Mouse (Mus musculus): Measurements from ENCODE around the gene Morn1. TPM values are rescaled to one million over a fixed set of nuclear protein-coding genes. Genes with fewer than 3 reads are reported as not detected.

Morn1 gene
- polyA plus RNA-seq, 1 experiment, result 44.0 TPM

DNA sequence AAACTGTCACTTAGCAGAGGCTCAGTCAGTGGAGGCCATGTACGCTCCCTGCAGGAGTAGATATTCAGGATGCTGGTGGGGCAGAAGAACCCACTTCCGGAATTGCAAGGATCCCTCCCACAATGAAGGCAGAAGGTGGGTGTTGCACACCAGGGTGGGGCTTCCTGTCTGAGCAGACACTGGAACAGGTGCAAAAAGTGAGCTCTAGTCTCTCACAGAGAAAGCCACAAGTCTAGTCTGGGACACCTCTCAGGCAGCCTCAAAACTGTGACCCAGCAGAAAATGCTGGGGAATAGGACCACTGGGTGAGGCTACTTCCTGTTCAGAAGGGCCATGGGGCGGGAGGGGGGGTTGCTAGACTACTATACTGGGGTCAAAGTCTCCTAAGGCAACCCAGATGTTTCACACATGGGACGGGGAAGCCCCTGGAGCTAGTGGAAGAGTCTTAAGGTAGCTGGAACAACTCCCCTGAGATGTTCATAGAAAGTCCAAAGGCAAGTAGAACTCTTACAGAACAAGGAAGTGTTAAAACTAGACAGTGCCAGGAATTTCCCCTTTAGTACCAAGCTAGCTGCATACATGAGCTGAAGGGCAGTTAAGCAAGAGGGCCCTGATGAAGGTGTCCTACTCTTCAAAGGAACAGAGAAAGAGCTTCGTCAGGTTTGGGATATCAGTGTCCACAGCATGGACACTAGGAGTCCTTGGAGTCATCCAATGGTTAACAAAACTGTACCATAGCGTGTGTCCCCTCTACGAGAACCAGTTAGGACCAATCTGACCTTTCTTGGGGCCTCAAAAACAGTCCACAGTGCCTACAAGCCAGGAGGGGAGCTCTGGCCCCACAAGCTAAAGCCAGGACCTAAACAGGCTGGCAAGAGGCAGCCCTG is 76.3 kb downstream of the Morn1 start:
- Histone ChIP-seq H3K27me3 (ENCODE audit: control insufficient read depth, insufficient read depth, low read length) (no peaks in the 10 kb centered on the region), H3K4me1 (ENCODE audit: control insufficient read depth, insufficient read depth, low read length) (peaks cover 3% of the 10 kb centered on the region; the same call in 1 of the 2 replicates), H3K27ac (ENCODE audit: control insufficient read depth, insufficient read depth, low read depth, low read length) (no peak overlapping the region), H3K36me3 (ENCODE audit: control insufficient read depth, insufficient read depth, low read length) (no peaks in the 10 kb centered on the region), H3K4me3 (ENCODE audit: control insufficient read depth, low read depth, low read length) (no peak overlapping the region)
- TF ChIP-seq CTCF (IDR thresholded peaks at IDR 0.05; ENCODE audit: control insufficient read depth, insufficient read depth, insufficient replicate concordance, low read depth, low read length), result no peak
- no peak for TF ChIP-seq POLR2A (IDR thresholded peaks at IDR 0.05; ENCODE audit: control insufficient read depth, low read depth, low read length)

DNA sequence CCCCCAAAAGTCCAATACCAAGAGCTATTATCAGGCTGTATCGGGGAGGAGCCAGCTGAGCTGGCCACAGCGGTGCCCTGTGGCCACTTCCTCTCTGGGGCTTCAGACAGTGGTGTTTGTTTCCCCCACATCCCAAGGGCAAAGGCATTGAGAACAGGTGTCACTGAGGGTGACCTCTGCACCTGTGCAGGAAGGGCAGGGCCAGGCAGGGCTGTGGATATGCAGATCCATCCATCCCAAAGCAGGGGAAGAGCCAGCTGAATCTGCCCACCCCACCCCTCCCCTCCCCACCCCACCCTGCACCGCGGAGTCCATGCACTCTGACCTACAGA is 76.9 kb downstream of the Morn1 start:
- Histone ChIP-seq H3K4me3 (ENCODE audit: control insufficient read depth, low read depth, low read length) (no peak overlapping the region), H3K36me3 (ENCODE audit: control insufficient read depth, insufficient read depth, low read length) (no peaks in the 10 kb centered on the region), H3K4me1 (ENCODE audit: control insufficient read depth, insufficient read depth, low read length) (peaks cover 3% of the 10 kb centered on the region; the same call in 1 of the 2 replicates), H3K27ac (ENCODE audit: control insufficient read depth, insufficient read depth, low read depth, low read length) (no peak overlapping the region), H3K27me3 (ENCODE audit: control insufficient read depth, insufficient read depth, low read length) (no peaks in the 10 kb centered on the region)
- TF ChIP-seq POLR2A (IDR thresholded peaks at IDR 0.05; ENCODE audit: control insufficient read depth, low read depth, low read length), result no peak; the same call in 1 of the 2 replicates
- TF ChIP-seq CTCF (IDR thresholded peaks at IDR 0.05; ENCODE audit: control insufficient read depth, insufficient read depth, insufficient replicate concordance, low read depth, low read length), result no peak

DNA sequence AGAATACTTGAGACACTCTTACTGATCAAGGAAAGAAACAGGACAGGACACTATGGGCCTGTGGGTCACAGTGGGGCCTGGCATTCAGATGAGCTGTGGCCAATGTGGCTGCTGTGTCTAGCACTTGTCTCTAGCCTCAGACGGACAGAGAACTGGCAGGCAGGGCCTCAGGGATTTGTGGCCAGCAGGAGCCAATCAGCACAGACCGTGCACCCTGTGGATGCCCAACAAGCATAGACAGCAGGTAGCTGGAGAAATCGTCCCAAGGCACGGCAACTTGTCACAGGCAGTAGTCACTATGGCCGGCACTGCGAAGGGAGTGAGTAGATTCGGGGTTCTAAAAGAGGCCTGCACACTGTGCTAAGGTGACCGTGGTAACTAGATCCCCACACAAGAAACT is 77.3 kb downstream of the Morn1 start:
- Histone ChIP-seq H3K4me3 (ENCODE audit: control insufficient read depth, low read depth, low read length) (no peak overlapping the region), H3K27me3 (ENCODE audit: control insufficient read depth, insufficient read depth, low read length) (no peaks in the 10 kb centered on the region), H3K4me1 (ENCODE audit: control insufficient read depth, insufficient read depth, low read length) (peaks cover 3% of the 10 kb centered on the region; the same call in 1 of the 2 replicates), H3K36me3 (ENCODE audit: control insufficient read depth, insufficient read depth, low read length) (no peaks in the 10 kb centered on the region), H3K27ac (ENCODE audit: control insufficient read depth, insufficient read depth, low read depth, low read length) (no peak overlapping the region)
- TF ChIP-seq CTCF (IDR thresholded peaks at IDR 0.05; ENCODE audit: control insufficient read depth, insufficient read depth, insufficient replicate concordance, low read depth, low read length) (no peak), POLR2A (IDR thresholded peaks at IDR 0.05; ENCODE audit: control insufficient read depth, low read depth, low read length) (no peak)

DNA sequence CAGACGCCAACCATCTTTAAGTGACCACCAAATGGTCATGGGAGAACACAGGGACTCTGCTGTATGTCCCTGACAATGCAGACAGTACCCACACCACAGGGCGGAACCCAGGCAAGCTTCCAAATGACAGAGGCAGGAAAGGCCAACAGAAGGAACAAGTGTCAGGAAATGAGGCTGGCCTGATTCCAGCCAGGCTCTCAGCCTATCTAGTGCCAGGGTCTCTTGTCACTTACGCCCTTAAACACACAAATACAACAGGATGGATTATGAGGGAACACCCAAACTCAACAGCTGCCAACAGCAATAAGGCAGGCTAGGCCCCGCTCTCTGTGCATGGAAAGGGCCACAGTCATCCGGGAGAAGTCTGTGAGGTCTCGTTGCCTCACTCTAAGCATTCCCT is 78.2 kb downstream of the Morn1 start:
- Histone ChIP-seq H3K4me1 (ENCODE audit: control insufficient read depth, insufficient read depth, low read length) (peaks cover 3% of the 10 kb centered on the region; the same call in 1 of the 2 replicates), H3K27ac (ENCODE audit: control insufficient read depth, insufficient read depth, low read depth, low read length) (no peak overlapping the region; the same call in 1 of the 2 replicates), H3K27me3 (ENCODE audit: control insufficient read depth, insufficient read depth, low read length) (no peaks in the 10 kb centered on the region), H3K4me3 (ENCODE audit: control insufficient read depth, low read depth, low read length) (no peak overlapping the region), H3K36me3 (ENCODE audit: control insufficient read depth, insufficient read depth, low read length) (no peaks in the 10 kb centered on the region)
- no peak for TF ChIP-seq POLR2A (IDR thresholded peaks at IDR 0.05; ENCODE audit: control insufficient read depth, low read depth, low read length)
- TF ChIP-seq CTCF (IDR thresholded peaks at IDR 0.05; ENCODE audit: control insufficient read depth, insufficient read depth, insufficient replicate concordance, low read depth, low read length), result no peak

DNA sequence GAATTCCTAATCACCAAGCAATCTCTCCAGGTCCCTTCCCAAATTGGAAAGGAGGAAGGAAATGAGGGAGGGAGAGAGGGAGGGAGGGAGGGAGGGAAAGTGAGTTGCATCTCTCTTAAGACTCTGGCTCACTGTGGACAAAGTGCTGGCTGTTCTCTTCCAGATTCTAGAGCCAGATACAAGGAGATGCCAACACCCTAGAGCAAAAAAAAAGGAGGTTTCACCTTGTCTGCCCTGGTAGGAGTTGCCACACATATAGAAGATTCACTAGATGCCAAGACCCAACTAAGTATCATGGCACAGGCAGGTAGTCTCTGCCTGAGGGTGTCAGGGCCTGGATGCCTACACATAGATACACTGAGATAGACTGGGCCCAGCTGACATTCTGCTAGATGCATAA is 79.5 kb downstream of the Morn1 start:
- Histone ChIP-seq H3K27ac (ENCODE audit: control insufficient read depth, insufficient read depth, low read depth, low read length) (no peak overlapping the region), H3K4me1 (ENCODE audit: control insufficient read depth, insufficient read depth, low read length) (peaks cover 3% of the 10 kb centered on the region; the same call in 1 of the 2 replicates), H3K36me3 (ENCODE audit: control insufficient read depth, insufficient read depth, low read length) (no peaks in the 10 kb centered on the region), H3K4me3 (ENCODE audit: control insufficient read depth, low read depth, low read length) (no peak overlapping the region), H3K27me3 (ENCODE audit: control insufficient read depth, insufficient read depth, low read length) (no peaks in the 10 kb centered on the region)
- TF ChIP-seq POLR2A (IDR thresholded peaks at IDR 0.05; ENCODE audit: control insufficient read depth, low read depth, low read length), result no peak
- no peak for TF ChIP-seq CTCF (IDR thresholded peaks at IDR 0.05; ENCODE audit: control insufficient read depth, insufficient read depth, insufficient replicate concordance, low read depth, low read length)

DNA sequence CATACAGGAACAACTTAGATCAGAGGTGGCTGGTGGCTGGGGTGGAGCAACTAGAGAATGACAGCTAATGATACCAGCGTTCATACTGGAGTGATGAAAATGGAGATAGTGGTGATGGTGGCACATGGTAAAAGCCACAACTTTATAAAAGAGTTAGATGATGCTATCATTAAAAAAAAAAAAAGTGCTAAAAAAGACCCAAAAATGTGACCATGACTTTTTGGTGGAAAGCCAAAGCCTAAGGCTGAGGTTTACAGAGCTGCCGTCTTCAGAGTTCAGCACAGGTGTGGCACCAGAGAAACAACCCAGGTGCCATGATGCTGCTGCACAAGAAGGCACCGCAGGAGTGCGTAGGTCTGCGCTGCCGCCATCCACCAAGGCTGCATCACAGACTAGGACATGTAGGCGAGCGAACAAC is 82.5 kb downstream of the Morn1 start:
- Histone ChIP-seq H3K27me3 (ENCODE audit: control insufficient read depth, insufficient read depth, low read length) (no peaks in the 10 kb centered on the region), H3K36me3 (ENCODE audit: control insufficient read depth, insufficient read depth, low read length) (no peaks in the 10 kb centered on the region), H3K4me1 (ENCODE audit: control insufficient read depth, insufficient read depth, low read length) (peaks cover 7% of the 10 kb centered on the region), H3K4me3 (ENCODE audit: control insufficient read depth, low read depth, low read length) (no peak overlapping the region), H3K27ac (ENCODE audit: control insufficient read depth, insufficient read depth, low read depth, low read length) (no peak overlapping the region)
- no peak for TF ChIP-seq CTCF (IDR thresholded peaks at IDR 0.05; ENCODE audit: control insufficient read depth, insufficient read depth, insufficient replicate concordance, low read depth, low read length)
- no peak for TF ChIP-seq POLR2A (IDR thresholded peaks at IDR 0.05; ENCODE audit: control insufficient read depth, low read depth, low read length)

DNA sequence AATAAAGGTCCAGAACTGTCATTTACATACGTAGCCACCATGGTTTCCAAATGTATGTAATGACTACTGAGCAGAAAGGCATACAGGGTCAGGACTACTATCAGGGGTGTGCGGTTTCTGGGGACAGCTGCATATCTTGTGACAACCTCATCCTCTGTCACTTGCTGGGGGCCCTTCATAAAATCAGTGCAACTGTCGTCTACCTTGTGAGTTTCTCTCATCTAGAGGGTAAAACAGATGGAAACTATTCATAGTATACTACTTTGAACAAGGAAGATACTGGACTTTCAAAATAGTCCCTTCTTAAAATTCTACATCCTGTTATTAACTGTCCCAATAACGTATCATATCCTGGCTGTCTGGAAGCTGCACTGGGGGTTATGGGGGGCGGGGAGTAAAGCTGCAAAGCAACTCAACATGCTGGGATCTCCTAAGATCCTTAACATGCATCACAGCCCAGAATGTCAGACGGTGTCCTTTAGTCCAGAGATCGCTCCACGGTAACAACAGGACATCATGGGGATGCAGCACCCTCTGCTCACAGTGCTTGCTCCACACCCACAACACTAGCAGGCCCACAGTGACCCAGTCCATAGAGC is 84.3 kb downstream of the Morn1 start:
- Histone ChIP-seq H3K36me3 (ENCODE audit: control insufficient read depth, insufficient read depth, low read length) (no peaks in the 10 kb centered on the region), H3K27ac (ENCODE audit: control insufficient read depth, insufficient read depth, low read depth, low read length) (no peak overlapping the region), H3K27me3 (ENCODE audit: control insufficient read depth, insufficient read depth, low read length) (no peaks in the 10 kb centered on the region), H3K4me3 (ENCODE audit: control insufficient read depth, low read depth, low read length) (no peak overlapping the region), H3K4me1 (ENCODE audit: control insufficient read depth, insufficient read depth, low read length) (peaks cover 12% of the 10 kb centered on the region)
- TF ChIP-seq CTCF (IDR thresholded peaks at IDR 0.05; ENCODE audit: control insufficient read depth, insufficient read depth, insufficient replicate concordance, low read depth, low read length), result no peak
- TF ChIP-seq POLR2A (IDR thresholded peaks at IDR 0.05; ENCODE audit: control insufficient read depth, low read depth, low read length), result no peak
